Mouse (Mus musculus) MN1 (cell line): ENCODE results near the gene Numa1.
"Not testable (repeated sequence)": the region's sequence is repeated elsewhere in the genome, so short reads cannot be mapped to it uniquely, and the experiment has no call there.

Source experiments
- DNase-seq: peaks from one replicate; pipeline ENCODE4 v3.0.0-alpha.2; 2016; ENCODE audit warnings: low spot score

Numa1 gene

GRCm38 (mm10) chr7:101937569-101937968 is 3.7 kb downstream of the Numa1 start:
- no peak for DNase-seq

- DNase-seq, result no peak
Measured at GRCm38 (mm10) chr7:101938348-101938747, 4.4 kb downstream of the Numa1 start.

GRCm38 (mm10) chr7:101939758-101940157 is 5.8 kb downstream of the Numa1 start:
- DNase-seq, result no peak

GRCm38 (mm10) chr7:101949008-101949407 is 15.1 kb downstream of the Numa1 start:
- not testable (repeated sequence) for DNase-seq

GRCm38 (mm10) chr7:101951648-101952047 is 17.7 kb downstream of the Numa1 start:
- DNase-seq, result no peak

GRCm38 (mm10) chr7:101952098-101952497 is 18.2 kb downstream of the Numa1 start:
- DNase-seq, result no peak

GRCm38 (mm10) chr7:101954163-101954562 is 20.3 kb downstream of the Numa1 start:
- DNase-seq, result no peak

- no peak for DNase-seq
Measured at GRCm38 (mm10) chr7:101955276-101955675, 21.4 kb downstream of the Numa1 start.

- DNase-seq, result no peak
Measured at GRCm38 (mm10) chr7:101955862-101956261, 22.0 kb downstream of the Numa1 start.

- no peak for DNase-seq
Measured at GRCm38 (mm10) chr7:101956481-101956880, 22.6 kb downstream of the Numa1 start.

GRCm38 (mm10) chr7:101956911-101957310 is 23.0 kb downstream of the Numa1 start:
- no peak for DNase-seq

- no peak for DNase-seq
Measured at GRCm38 (mm10) chr7:101962829-101963228, 28.9 kb downstream of the Numa1 start.

- DNase-seq, result no peak
Measured at GRCm38 (mm10) chr7:101963621-101964020, 29.7 kb downstream of the Numa1 start.

- DNase-seq, result no peak
Measured at GRCm38 (mm10) chr7:101964551-101964950, 30.6 kb downstream of the Numa1 start.

GRCm38 (mm10) chr7:101965606-101966005 is 31.7 kb downstream of the Numa1 start:
- DNase-seq, result peak; percentile 62

GRCm38 (mm10) chr7:101967256-101967655 is 33.3 kb downstream of the Numa1 start:
- no peak for DNase-seq

- no peak for DNase-seq
Measured at GRCm38 (mm10) chr7:101968751-101969150, 34.8 kb downstream of the Numa1 start.

GRCm38 (mm10) chr7:101969694-101970428 is 36.0 kb downstream of the Numa1 start:
- DNase-seq, result peak; percentile 86

- peak; percentile 92 for DNase-seq
Measured at GRCm38 (mm10) chr7:101970429-101970775, 36.5 kb downstream of the Numa1 start.

- peak; percentile 83 for DNase-seq
Measured at GRCm38 (mm10) chr7:101970821-101971461, 37.0 kb downstream of the Numa1 start.

GRCm38 (mm10) chr7:101971721-101972120 is 37.8 kb downstream of the Numa1 start:
- no peak for DNase-seq

- DNase-seq, result no peak
Measured at GRCm38 (mm10) chr7:101973730-101974129, 39.8 kb downstream of the Numa1 start.

GRCm38 (mm10) chr7:101974505-101974904 is 40.6 kb downstream of the Numa1 start:
- DNase-seq, result peak; percentile 34

GRCm38 (mm10) chr7:101982735-101983134 is 48.8 kb downstream of the Numa1 start:
- DNase-seq, result no peak
